Mouse (Mus musculus) left cerebral cortex, postnatal 36 days (tissue): ENCODE data around the gene Fpr3. TPM values are rescaled to one million over a fixed set of nuclear protein-coding genes. Genes with fewer than 3 reads are reported as not detected.
"Not testable (repeated sequence)": the region's sequence is repeated elsewhere in the genome, so short reads cannot be mapped to it uniquely, and the experiment has no call there.

Source experiments
- DNase-seq, 2 experiments: peaks; one replicate each; pipeline ENCODE4 v3.0.0; 2021 to 2022; ENCODE audit warnings: low spot score in 2 of 2, mixed read lengths in 1 of 2
- intact Hi-C: fragments of 180-260 bp; cut with DNase I; formaldehyde crosslinking; loops from one replicate; pipeline ENCODE4 v1.15.1; 2025
- total RNA-seq, 2 experiments: library from RNA; stranded (reverse); gene quantifications; 2 replicates each; pipeline ENCODE4 v1.2.3; 2021

Gene Fpr3
- total RNA-seq: not detected

- DNase-seq: no peak
These were observed at the start of gene Fpr3, which contains the start of gene Fpr2 for GRCm38 (mm10) chr17:17887774-17888248. Gene Fpr3 (plus strand): TSS chr17:17887852. Gene Fpr2 (plus strand): TSS chr17:17887824.

GRCm38 (mm10) chr17:17837919-17838701, 49.5 kb upstream of the Fpr3 start:
- intact Hi-C loops: loop anchor here (1.0 to 5.0 kb wide), 2 partner anchors 12 to 59 kb away; no protein-coding TSS in a partner anchor

More at GRCm38 (mm10) chr17:17887774-17888248, at the start of gene Fpr3, which contains the start of gene Fpr2:
- intact Hi-C loops: no loop called here

GRCm38 (mm10) chr17:17839276-17839675, 48.4 kb upstream of the Fpr3 start:
- no peak for DNase-seq
- intact Hi-C loops: loop anchor here (5.0 kb wide), 1 partner anchor 58 kb away; no protein-coding TSS in a partner anchor

More at GRCm38 (mm10) chr17:17837919-17838701, 49.5 kb upstream of the Fpr3 start:
- DNase-seq: peak; percentile 93 to 96

- DNase-seq: no peak
- intact Hi-C loops: no loop called here
These were observed 46.9 kb upstream of the Fpr3 start for GRCm38 (mm10) chr17:17840796-17841195.

GRCm38 (mm10) chr17:17843534-17844261, 44.0 kb upstream of the Fpr3 start:
- intact Hi-C loops: no loop called here
- no peak for DNase-seq

- intact Hi-C loops: not testable (repeated sequence)
These were observed 43.0 kb upstream of the Fpr3 start for GRCm38 (mm10) chr17:17844606-17845005.

GRCm38 (mm10) chr17:17845187-17846027, 42.2 kb upstream of the Fpr3 start:
- intact Hi-C loops: no loop called here
- DNase-seq: no peak

More at GRCm38 (mm10) chr17:17844606-17845005, 43.0 kb upstream of the Fpr3 start:
- DNase-seq: not testable (repeated sequence)

GRCm38 (mm10) chr17:17848988-17849387, 38.7 kb upstream of the Fpr3 start:
- no peak for DNase-seq
- intact Hi-C loops: no loop called here

GRCm38 (mm10) chr17:17849906-17850712, 37.5 kb upstream of the Fpr3 start:
- intact Hi-C loops: no loop called here
- DNase-seq: peak in 1 of 2 experiments; percentile 31

GRCm38 (mm10) chr17:17855064-17855838, 32.4 kb upstream of the Fpr3 start, which contains the start of gene Has1:
Gene Has1 (minus strand): TSS chr17:17855205.
- intact Hi-C loops: no loop called here
- no peak for DNase-seq

- no peak for DNase-seq
These were observed 31.0 kb upstream of the Fpr3 start for GRCm38 (mm10) chr17:17856612-17857011.

GRCm38 (mm10) chr17:17857446-17857845, 30.2 kb upstream of the Fpr3 start:
- DNase-seq: no peak
- intact Hi-C loops: no loop called here

More at GRCm38 (mm10) chr17:17856612-17857011, 31.0 kb upstream of the Fpr3 start:
- intact Hi-C loops: no loop called here

- intact Hi-C loops: no loop called here
These were observed 27.5 kb upstream of the Fpr3 start for GRCm38 (mm10) chr17:17860110-17860509.

GRCm38 (mm10) chr17:17862360-17862759, 25.3 kb upstream of the Fpr3 start:
- DNase-seq: no peak
- intact Hi-C loops: no loop called here

More at GRCm38 (mm10) chr17:17860110-17860509, 27.5 kb upstream of the Fpr3 start:
- no peak for DNase-seq

- intact Hi-C loops: no loop called here
These were observed 22.5 kb upstream of the Fpr3 start for GRCm38 (mm10) chr17:17865168-17865567.

GRCm38 (mm10) chr17:17866801-17867469, 20.7 kb upstream of the Fpr3 start:
- no peak for DNase-seq
- intact Hi-C loops: no loop called here

More at GRCm38 (mm10) chr17:17865168-17865567, 22.5 kb upstream of the Fpr3 start:
- DNase-seq: no peak

GRCm38 (mm10) chr17:17870892-17871550, 16.6 kb upstream of the Fpr3 start:
- no peak for DNase-seq
- intact Hi-C loops: no loop called here
